Mouse (Mus musculus) ES-Bruce4 (cell line): Measurements from ENCODE around the gene Dusp10.

Experiments
- CTCF ChIP-seq: IDR thresholded peaks from one replicate; pipeline ENCODE4 v1.8.1; 2011; ENCODE audit warnings: low read depth, low read length
- POLR2A ChIP-seq: IDR thresholded peaks from one replicate; pipeline ENCODE4 v1.8.1; 2011; ENCODE audit warnings: low read length; ENCODE audit not compliant: insufficient read depth

- no peak for TF ChIP-seq CTCF
- TF ChIP-seq POLR2A: no peak
Observed at GRCm38 (mm10) chr1:184002470-184002869, 10.6 kb upstream of the Dusp10 start.
